Mouse (Mus musculus): ENCODE measurements around the gene Mief2.

The Mief2 gene

DNA sequence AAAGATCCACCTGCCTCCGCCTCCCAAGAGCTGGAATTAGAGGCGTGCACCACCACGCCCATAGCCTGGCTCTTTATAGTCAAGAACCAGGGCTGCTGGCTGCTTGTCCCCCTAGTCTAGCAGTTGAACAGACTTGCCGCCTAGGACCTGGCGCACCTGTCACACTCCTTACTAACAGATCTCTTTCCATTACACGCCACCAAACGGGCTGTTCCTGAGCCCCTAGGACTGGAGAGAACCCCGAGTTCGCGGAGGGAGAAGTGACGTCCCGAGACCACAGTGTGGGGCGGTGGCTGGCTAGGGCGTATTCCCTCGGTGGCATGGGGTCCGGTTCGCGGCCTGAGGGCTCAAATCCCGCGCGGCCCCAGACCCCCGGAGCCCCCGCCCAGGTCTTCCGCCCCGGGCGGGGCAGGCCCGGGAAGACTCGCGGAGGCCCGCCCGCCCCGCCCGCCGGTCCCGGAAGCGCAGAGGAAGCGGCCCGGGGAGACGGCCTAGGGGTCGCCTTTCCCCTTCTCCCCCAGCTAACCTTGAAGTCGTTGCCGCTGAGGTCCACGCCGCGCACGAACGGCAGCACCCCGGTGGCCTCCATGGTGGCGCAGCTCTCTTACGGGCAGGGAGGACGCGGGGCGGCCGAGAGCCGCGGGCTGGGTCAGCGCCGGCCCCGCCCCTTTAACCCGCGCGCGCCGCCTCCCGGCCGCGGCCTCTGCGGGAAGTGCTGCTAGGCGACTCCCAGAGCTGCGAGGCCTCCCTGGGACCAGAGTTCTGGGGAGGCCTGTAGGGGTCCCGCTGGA, 1.4 kb upstream of the Mief2 start, which contains the start of gene Flii:
Flii (minus strand) TSS at position 663 of the 791 bp plus-strand sequence.
- peak; percentile 87 to 91 for DNase-seq

DNA sequence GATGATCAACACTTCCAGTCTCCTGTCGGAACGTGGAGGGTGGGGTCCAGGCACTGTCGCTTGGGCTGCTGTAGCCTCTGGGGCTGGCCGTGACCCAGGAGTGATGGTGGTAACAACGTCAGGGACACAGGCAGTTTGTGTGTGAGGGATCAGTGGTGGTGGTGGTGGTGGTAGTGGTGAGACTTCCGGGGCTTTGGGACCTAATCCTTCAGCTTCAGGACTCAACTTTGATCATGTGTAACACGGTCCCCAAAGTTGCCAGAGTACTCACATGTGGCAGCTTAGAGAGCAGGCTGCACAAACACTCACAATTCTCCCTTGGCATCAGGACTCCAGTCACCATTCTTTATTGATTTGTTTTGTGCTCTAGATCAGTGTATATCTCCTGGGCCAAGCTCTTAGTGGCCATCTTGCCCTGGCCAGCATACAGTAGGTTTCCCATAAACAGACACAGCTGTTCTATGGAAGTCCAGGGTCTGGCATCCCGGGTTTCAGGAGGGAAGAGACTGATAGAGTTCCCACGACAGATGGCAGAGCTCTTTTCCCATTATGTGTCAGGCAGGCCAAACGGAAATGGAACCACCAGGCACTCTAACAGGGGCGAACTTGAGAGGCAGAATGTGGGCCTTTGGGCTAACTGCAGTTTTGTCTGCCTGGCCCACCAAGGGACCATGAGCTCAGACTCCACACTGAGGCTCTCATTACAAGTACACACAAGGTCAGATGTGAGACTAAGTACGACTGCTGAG, 632 bp upstream of the Mief2 start:
- peak; percentile 45 to 58 for DNase-seq

DNA sequence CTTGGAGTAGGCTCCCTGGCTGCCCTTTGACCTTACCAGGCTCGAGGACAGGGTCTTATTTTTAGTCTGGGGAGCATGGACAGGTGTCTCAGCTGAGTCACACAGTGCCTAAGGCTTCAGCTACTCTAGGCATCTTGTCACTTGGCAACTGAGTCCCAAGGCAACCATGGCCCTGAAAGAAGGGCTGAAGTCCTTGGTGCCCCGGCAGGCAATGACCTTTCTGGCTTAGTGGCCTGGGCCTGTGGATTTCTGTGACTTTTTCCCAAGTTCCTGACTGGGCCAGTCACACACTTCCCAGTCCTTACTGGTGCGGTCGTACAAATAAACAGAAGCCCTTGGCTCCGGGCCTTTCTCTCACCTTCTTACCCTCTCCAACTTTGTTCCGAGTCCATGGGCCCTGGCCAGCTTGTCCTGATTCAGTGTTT, 1.0 kb downstream of the Mief2 start:
- no peak for DNase-seq

DNA sequence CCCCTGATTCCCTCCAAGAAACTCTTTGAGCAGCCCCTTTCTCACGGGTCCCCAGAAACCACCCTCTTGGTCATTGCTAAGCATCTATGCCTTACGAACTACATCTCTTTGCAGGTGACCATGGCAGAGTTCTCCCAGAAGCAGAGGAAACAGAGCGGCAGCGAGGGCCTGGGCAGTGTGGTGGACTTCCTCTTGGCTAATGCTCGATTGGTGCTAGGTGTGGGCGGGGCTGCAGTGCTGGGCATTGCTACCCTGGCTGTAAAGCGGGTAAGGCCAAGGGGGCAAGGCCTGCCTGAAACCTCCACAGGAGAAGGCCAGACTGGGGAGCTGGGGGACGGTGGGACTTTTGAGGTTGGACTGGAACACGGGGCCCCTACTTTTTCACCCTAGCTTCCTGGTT, 2.0 kb downstream of the Mief2 start:
- DNase-seq: no peak

DNA sequence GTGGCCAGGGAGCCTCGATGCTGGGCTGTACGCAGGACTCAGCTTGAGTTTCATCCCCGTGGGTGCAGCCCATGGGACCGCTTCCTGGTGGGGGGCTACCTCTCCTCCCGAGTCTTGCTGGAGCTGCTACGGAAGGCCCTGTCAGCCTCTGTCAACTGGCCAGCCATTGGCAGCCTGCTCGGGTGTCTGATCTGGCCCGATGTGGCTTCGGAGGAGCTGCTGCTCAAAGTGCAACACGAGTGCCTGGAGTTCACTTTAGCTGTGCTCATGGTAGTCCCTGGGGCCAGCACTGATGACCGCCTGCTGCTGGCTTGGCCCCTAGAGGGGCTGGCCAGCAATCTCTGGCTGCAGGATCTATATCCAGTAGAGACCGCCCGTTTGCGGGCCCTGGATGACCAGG, 3.1 kb downstream of the Mief2 start:
- DNase-seq: no peak

DNA sequence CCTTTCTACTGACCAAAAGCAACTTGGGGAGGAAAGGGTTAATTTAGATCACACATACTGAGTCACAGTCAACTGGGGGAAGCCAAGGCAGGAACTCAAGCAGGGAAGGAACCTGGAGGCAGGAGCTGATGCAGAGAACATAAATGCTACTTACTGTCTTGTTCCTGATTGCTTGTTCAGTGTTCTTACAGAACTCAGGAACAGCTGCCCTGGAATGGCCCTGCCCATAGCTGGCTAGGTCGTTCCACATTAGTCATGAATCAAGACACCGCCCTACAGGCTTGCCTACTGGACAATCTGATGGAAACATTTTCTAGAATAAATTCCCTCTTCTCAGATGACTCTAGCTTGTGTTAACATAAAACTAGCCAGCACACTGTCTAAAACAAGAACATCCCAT, 6.0 kb downstream of the Mief2 start:
- DNase-seq: no peak

DNA sequence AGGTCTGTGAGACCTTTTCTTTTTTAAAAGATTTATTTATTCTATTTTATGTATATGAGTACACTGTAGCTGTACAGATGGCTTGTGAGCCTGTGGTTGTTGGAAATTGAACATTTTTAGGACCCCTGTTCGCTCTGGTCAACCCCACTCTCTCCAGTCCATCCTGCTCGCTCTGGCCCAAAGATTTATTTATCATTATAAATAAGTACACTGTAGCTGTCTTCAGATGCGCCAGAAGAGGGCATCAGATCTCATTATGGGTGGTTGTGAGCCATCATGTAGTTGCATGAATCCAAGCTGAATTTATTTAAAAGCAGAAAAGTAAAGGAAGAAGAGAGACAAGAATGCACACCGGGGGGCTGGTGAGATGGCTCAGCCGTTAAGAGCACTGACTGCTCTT, 7.0 kb downstream of the Mief2 start:
- no peak for DNase-seq

DNA sequence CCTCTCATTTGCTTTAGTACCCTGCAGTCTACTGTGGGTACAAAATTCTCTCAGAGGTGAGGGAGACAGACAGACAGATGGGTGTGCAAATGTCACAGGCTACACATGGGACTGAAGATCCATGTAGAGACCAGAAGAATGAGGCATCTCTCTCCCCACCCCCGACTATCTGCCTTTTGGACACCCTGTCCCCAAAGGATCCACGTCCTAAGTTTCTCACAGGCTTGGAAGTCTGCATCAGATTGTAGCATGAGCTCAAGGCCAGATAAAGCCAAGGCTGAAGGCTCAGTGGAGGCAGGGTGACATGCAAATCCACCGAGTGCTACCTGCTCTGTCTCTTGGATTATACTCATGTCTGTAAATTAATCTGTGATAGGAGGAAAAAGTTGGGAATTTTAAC, 8.3 kb downstream of the Mief2 start:
- no peak for DNase-seq

DNA sequence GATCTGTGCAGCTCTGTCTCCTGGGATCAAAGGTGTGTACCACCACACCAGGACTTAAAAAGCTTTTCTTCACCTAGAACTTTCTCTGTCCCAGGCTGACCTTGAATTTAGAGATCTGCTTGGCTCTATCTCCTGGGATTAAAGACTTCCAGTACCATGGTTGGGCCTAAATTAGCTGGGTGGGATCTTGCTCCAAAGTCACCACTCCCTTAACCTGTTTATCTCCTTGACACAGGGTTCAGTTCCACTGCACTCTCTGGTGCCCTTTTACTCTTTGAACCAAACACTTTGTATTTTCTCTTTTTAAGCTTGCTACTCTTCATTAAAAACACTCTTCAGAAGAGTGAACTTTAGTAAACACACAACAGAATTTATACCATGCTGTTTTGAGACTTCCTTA, 9.3 kb downstream of the Mief2 start:
- DNase-seq: no peak

DNA sequence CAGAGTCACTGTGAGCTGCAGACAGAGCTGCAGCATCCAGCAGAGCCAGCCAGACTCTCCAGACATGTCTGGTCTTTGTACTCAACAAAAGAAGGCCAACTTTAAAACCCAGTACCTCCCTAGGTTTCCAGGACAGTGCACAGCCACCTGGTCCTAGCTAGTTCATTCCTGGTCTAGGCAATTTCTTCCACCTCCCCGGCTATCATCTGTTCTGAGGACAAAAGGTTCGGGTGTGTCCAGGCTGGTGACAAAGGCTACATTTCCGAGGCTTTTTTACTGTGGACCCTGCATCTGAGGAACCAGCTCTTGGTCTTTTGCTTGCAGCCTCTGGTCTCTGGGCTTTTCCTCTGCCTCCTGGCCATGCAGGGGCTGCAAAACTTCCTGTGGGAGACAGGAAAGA, 12.1 kb downstream of the Mief2 start:
- no peak for DNase-seq

DNA sequence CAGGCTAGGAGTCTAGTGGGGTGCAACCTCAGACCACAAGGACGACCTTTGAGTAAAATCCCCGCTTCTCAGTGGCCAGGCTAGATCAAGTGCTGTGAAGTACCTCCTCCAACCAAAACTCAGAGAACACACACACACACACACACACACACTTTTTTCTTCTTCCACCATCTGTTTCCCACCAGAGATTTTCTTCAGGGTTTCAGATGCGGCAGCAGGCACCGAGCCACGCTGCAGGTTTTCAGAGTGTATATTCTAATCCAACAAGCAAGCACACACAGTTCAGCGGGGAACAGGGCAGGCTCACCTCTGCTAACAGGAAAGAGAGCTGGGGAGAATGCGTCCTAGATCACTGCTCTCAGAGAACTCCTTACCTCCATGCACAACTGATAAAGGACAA, 27.4 kb downstream of the Mief2 start:
- DNase-seq: no peak

DNA sequence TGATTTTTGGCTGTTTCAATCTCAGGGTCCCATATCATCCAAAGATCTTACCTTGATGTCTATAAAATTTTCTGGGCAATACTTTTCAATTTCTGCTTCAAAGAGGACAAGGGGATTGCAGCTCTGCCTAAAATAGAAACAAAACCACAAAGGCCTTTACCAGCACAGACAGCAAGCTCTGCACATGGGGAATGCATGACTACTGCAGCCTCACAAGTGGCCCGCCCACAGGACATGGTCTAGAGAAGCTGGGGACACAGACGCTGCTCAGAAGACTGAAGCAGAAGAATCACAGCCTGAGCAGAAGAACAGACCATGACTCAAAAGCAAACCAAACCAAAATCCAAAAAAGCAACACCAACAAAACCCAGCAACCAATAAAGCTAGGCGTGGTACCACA, 33.5 kb downstream of the Mief2 start:
- DNase-seq: no peak

DNA sequence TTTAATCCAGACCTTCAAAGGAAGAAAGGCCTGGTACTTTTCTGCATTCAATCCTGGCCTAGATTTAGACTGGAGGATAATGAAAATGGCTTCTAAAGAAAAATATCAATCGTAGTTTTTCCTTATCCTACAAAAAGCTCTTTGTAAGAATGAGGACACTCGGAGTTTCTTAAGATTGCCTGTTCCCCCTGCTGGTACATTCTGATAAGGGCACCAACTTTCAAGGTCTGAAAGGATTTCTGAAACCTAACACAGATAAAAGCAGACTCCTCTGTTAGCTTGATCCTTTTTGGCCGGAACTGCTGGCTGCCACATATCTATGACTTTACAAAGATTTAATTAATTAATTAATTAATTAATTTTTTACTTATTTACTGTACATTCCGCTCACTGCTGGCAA, 38.8 kb downstream of the Mief2 start:
- no peak for DNase-seq

DNA sequence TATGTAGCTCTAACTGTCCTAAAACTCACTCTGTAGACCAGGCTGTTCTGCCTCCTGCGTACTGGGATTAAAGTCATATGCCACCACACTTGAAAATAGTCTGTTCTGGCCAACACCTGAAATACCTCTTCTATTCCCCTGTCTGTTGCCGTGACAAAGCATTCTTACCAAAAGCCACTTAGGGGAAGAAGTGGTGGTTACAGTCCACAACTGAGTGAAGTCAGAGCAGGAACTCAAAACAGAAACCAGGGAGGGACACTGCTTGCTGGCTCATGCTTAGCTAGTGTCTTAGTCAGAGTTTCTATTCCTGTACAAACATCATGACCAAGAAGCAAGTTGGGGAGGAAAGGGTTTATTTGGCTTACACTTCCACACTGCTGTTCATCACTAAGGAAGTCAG, 41.1 kb downstream of the Mief2 start:
- no peak for DNase-seq

DNA sequence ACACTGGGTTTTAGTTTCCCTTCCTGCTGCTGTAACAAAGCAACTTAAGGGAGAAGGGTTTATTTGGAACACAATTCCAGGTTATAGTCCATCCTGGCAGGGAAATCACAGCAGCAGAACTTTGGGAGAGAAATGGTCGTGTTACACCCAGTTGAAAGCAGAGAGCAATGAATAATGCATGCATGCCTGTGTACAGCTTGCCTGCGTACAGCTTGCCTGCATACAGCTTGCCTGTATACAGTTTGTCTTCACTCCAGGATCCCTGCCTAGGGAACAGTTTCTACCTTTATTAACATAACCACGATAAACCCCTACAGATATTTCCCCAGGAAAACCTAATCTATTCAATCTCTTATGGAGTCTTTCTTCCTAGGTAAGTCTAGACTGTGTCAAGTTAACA, 42.6 kb downstream of the Mief2 start:
- no peak for DNase-seq

DNA sequence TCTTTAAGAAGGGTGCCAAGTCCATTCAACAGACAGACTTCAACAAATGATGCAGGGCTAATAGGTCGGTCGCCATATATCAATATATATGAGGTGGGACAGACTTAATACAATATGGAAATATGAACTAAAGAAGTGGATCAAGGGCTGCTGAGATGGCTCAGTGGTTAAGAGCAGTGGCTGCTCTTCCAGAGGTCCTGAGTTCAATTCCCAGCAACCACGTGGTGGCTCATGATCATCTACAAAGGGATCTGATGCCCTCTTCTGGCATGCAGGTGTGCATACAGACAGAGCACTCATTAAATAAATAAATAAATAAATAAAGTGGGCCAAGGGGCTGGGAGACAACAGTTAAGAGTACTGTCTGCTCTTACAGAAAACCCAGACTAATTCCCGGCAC, 44.0 kb downstream of the Mief2 start:
- no peak for DNase-seq

DNA sequence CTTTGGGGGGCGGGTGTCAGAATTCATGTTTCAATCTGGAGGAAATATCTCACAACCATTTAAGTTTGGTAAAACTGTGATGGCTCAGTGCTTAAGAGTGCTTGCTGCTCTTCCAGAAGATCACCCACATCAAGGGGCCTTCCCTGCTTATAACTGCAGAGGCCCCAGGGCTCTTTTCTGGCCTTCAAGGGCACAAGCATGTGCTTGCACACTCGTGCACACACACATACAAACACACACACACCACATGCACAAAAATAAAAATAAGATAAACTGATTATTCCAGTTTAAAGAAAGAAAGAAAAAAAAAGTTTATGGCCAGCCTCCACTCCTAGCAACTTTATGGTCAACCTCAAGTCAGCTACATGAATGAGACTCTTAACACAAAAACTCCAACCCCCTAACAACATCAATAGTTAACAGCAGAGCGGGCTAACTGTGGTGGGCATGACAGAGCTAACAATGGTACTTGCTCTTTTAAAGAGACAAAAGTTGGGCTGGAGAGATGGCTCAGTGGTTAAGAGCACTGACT, 46.0 kb downstream of the Mief2 start:
- DNase-seq: no peak

DNA sequence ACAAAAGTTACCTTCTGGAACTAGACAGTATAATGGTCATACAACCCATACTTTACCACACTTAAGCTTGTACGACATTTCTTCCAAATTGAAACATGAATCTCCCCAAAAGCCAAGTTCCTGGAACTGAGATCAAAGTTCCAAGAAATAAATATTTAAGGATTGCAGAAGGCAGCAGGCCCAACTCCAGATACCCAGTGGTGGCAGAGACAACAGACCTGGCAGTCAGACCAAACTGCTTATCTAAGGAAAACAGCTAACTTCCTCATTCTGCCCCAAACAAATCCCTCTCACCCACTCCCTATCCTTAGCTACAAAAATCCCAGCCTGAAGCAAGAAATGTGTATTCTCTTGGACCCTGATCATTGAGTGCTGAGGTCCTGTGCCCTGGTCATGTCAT, 46.6 kb downstream of the Mief2 start:
- no peak for DNase-seq

DNA sequence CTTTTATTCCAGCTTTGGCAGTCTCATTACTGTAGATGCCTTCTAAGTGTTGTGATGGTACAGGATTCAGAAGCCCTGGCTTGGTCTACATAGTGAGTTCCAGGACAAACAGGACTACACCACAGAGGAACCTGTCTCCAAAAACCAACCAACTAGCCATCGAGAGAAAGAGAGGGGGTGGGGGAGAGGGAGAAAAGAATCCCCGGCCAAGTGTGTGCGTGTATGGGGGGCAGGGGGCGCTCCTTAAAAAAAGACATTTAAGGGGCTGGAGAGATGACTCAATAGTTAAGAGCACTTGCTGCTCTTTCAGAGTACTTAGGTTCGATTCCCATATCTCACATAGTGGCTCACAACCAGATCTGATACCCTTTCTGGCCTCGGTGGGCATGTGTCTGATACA, 47.4 kb downstream of the Mief2 start:
- DNase-seq: no peak

DNA sequence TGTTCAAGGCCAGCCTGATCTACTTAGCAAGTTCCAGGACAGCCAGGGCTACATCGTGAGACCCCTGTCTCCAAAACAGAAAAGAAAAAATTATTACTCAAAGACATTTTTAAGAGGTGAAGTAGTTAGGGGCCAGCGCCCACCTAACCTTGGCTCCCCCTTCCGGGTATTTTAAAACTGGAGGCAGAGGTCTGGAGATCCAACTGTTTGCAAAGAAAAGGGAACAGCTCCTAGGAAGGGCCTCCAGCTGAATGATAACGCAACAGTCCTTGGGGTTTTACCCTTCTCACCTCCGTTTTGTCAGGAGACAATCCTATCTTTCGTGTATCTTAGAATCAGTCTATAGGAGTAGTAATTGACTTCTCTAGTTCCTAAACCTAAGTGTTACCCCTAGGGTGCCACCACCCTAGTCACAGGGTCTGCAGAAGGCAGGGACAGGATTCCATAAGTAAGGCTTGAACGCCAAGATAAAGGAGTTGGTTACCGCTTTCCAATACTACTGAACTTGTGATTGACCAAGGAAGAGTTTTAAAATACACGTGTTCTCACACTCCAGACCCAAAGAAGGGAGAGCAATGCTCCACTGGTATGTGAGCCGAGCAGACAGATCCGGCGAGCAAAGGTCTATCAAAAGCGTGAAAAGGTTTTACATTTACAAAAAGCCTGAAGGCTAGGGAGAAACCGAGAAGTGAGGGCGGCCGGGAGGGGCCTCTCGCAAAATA, 48.1 kb downstream of the Mief2 start:
- DNase-seq: no peak

DNA sequence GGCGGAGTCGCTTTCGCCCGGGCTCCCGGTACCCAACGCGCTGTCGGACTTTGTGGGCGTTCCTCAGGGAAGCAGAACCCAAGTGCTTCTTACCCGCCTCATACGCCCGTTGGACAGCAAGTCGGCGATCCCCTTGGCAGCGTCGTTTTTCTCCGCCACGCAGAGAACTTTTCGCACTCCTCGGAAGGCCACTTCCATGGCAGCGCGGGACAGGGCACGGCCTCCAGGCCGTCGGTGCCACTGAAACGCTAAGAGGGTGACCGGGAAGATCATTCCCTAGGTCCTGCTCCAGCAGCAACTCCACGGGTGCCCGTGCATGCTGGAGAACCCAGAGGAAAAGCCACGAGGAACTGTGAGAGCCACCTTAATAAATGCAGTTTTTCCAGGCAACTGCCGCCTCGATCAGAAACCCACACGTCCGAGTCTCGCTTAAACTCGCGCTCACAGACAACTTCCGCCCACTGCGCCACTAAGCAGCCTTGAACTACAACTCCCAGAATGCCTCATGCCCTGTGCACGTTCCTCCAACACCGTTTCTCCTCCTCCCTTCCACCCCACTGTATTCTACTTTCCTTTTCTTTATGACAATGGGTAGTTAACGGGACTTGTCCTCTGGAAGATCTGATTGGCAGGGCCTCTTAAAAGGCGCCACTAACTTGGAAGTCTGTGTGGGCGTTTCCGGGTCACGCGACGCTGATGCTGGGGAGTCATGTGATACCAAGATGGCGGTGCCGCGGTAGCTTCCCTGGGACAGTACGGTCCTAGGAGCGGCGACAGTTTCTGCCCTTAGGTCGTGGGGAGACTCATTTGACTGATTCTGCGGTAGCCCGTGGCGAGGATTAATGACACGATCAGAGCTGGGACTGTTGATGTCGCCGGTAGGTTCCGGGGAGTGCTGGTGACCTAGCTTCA, 48.9 kb downstream of the Mief2 start, which contains the start of the genes Top3a and Smcr8:
Top3a (minus strand) TSS at position 537 of the 912 bp plus-strand sequence.
Smcr8 (plus strand) TSS at position 696 of the 912 bp plus-strand sequence.
- DNase-seq: peak; percentile 86 to 89

DNA sequence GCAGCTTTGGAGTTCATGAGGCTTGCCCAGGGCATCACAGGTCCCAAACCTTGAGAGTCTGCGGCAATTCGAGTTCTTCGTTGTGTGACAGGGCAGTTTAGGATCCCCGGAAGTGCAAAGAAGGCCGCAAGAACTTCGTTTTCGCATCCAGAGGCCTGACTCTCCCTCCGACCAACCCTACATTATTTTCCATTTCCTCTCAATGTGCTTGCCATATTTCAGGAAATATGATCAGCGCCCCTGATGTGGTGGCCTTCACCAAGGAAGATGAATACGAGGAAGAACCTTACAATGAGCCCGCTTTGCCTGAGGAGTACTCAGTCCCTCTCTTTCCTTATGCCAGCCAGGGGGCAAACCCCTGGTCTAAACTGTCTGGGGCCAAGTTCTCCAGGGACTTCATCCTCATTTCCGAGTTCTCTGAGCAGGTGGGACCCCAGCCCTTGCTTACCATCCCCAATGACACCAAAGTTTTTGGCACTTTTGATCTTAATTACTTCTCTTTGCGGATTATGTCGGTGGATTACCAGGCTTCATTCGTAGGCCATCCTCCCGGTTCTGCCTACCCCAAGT, 49.7 kb downstream of the Mief2 start:
- peak in 1 of 2 experiments; percentile 9 for DNase-seq
